Mouse (Mus musculus): ENCODE results near the gene Inpp4b. TPM values are rescaled to one million over a fixed set of nuclear protein-coding genes. Genes with fewer than 3 reads are reported as not detected.

Gene Inpp4b
- 1.3 TPM for polyA plus RNA-seq (2014; fragmentation: Illumina TruSeq; extraction: RNeasy Lipid Tissue Mini Kit (QIAGEN cat#74804); ENCODE audit: low read depth, low replicate concordance)

DNA sequence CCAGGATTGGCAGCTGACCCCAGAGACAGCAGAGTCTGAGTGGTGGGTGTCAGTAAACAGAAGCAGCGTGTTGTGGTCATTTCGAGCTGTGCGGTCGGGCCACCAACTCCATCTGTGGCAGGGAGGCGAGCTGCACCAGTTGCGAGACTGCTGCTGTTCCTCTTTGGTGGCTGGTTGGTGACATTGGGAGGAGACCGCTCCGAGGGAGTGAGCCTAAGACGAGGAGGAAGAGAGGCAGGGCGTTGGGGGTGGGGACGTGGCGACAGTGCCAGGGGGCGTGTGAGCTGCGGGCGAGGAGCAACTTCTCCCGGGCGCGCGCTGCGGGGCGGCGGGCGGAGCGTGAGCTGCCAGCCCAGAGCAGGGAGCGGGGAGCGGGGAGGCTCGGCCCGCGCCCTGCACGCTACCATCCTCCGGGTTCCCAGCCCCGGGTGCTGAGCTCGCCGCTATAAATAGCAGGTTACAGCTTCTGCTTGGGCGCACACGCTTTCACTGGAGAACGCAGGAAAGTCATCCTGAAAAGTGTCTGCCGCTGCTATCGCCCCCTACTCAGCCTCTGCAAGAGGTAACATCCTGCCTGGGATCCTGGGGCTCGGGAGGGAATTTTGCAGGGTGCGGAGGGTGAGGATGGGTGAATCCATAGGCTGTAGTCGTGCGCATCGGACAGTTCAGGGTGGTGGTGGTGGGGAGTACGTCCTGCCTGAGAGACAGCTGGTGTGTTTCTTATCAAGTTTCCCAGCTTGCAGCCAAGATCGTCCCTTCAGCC lies at the start of gene Inpp4b:
Gene Inpp4b (plus strand): TSS at position 321 of the 763 bp plus-strand sequence.

All from adipose tissue, adult 10 weeks (tissue).